Mouse (Mus musculus): ENCODE measurements around the gene Snx29. TPM values are rescaled to one million over a fixed set of nuclear protein-coding genes. Genes with fewer than 3 reads are reported as not detected.
A peak's percentile ranks its signal among the peaks of the same experiment; 100 is the strongest.

The Snx29 gene
- total RNA-seq, 1 experiment: 9.6 TPM

- Histone ChIP-seq H3K36me3 (ENCODE audit: control insufficient read depth, insufficient read depth, low read length, poor library complexity, severe bottlenecking) (no peaks in the 10 kb centered on the region), H3K4me3 (ENCODE audit: insufficient read depth in 1 of 2, low read depth in 1 of 2, low read length in 2 of 2, poor library complexity in 1 of 2, severe bottlenecking in 1 of 2) (no peak overlapping the region), H3K4me1 (ENCODE audit: control insufficient read depth in 2 of 2, insufficient read depth in 2 of 2, low read length in 2 of 2, poor library complexity in 1 of 2) (peaks cover 7 to 18% of the 10 kb centered on the region in 2 experiments), H3K9me3 (ENCODE audit: control insufficient read depth, insufficient read depth, low read depth, low read length) (no peaks in the 10 kb centered on the region), H3K27ac (ENCODE audit: insufficient read depth, low read depth, low read length, poor library complexity, severe bottlenecking) (no peak overlapping the region), H3K9ac (ENCODE audit: insufficient read depth, low read depth, low read length, poor library complexity, severe bottlenecking) (no peak overlapping the region)
- in situ Hi-C loops (cut with MboI; ENCODE audit: low sequenced_read_pairs in 2 of 2, unreplicated experiment in 2 of 2): no loop called here
- DNase-seq (ENCODE audit: low read depth, low spot score): peak; percentile 40
- TF ChIP-seq MAFK (IDR thresholded peaks at IDR 0.05; ENCODE audit: insufficient read depth, low read depth, low read length) (no peak), HCFC1 (IDR thresholded peaks at IDR 0.05; ENCODE audit: borderline replicate concordance, insufficient read depth, low read length) (no peak), ZNF384 (IDR thresholded peaks at IDR 0.05; ENCODE audit: low read depth, low read length) (no peak), CHD2 (IDR thresholded peaks at IDR 0.05; ENCODE audit: low read depth, low read length) (no peak), ZC3H11A (IDR thresholded peaks at IDR 0.05; ENCODE audit: borderline replicate concordance, low read depth, low read length) (no peak)
Observed at GRCm38 (mm10) chr16:11743013-11743412, 420.3 kb downstream of the Snx29 start.

GRCm38 (mm10) chr16:11743724-11744123, 421.0 kb downstream of the Snx29 start:
- TF ChIP-seq MAFK (IDR thresholded peaks at IDR 0.05; ENCODE audit: insufficient read depth, low read depth, low read length) (no peak), HCFC1 (IDR thresholded peaks at IDR 0.05; ENCODE audit: borderline replicate concordance, insufficient read depth, low read length) (no peak), ZNF384 (IDR thresholded peaks at IDR 0.05; ENCODE audit: low read depth, low read length) (no peak), ZC3H11A (IDR thresholded peaks at IDR 0.05; ENCODE audit: borderline replicate concordance, low read depth, low read length) (no peak), CHD2 (IDR thresholded peaks at IDR 0.05; ENCODE audit: low read depth, low read length) (no peak)
- no peak overlapping the region for H3K9ac ChIP-seq (ENCODE audit: insufficient read depth, low read depth, low read length, poor library complexity, severe bottlenecking)
- H3K36me3 ChIP-seq (ENCODE audit: control insufficient read depth, insufficient read depth, low read length, poor library complexity, severe bottlenecking): no peaks in the 10 kb centered on the region
- H3K4me3 ChIP-seq (ENCODE audit: insufficient read depth in 1 of 2, low read depth in 1 of 2, low read length in 2 of 2, poor library complexity in 1 of 2, severe bottlenecking in 1 of 2): no peak overlapping the region
- H3K4me1 ChIP-seq (ENCODE audit: control insufficient read depth in 2 of 2, insufficient read depth in 2 of 2, low read length in 2 of 2, poor library complexity in 1 of 2): peaks cover 7 to 18% of the 10 kb centered on the region in 2 experiments
- H3K27ac ChIP-seq (ENCODE audit: insufficient read depth, low read depth, low read length, poor library complexity, severe bottlenecking): no peak overlapping the region
- in situ Hi-C loops (cut with MboI; ENCODE audit: low sequenced_read_pairs in 2 of 2, unreplicated experiment in 2 of 2): no loop called here
- DNase-seq (ENCODE audit: low read depth, low spot score): no peak
- no peaks in the 10 kb centered on the region for H3K9me3 ChIP-seq (ENCODE audit: control insufficient read depth, insufficient read depth, low read depth, low read length)

- Histone ChIP-seq H3K9me3 (ENCODE audit: control insufficient read depth, insufficient read depth, low read depth, low read length) (no peaks in the 10 kb centered on the region), H3K27ac (ENCODE audit: insufficient read depth, low read depth, low read length, poor library complexity, severe bottlenecking) (no peak overlapping the region), H3K9ac (ENCODE audit: insufficient read depth, low read depth, low read length, poor library complexity, severe bottlenecking) (no peak overlapping the region), H3K4me3 (ENCODE audit: insufficient read depth in 1 of 2, low read depth in 1 of 2, low read length in 2 of 2, poor library complexity in 1 of 2, severe bottlenecking in 1 of 2) (no peak overlapping the region), H3K4me1 (ENCODE audit: control insufficient read depth in 2 of 2, insufficient read depth in 2 of 2, low read length in 2 of 2, poor library complexity in 1 of 2) (peaks cover 7 to 18% of the 10 kb centered on the region in 2 experiments), H3K36me3 (ENCODE audit: control insufficient read depth, insufficient read depth, low read length, poor library complexity, severe bottlenecking) (no peaks in the 10 kb centered on the region)
- DNase-seq (ENCODE audit: low read depth, low spot score): no peak
- TF ChIP-seq MAFK (IDR thresholded peaks at IDR 0.05; ENCODE audit: insufficient read depth, low read depth, low read length) (no peak), HCFC1 (IDR thresholded peaks at IDR 0.05; ENCODE audit: borderline replicate concordance, insufficient read depth, low read length) (no peak), ZNF384 (IDR thresholded peaks at IDR 0.05; ENCODE audit: low read depth, low read length) (no peak), CHD2 (IDR thresholded peaks at IDR 0.05; ENCODE audit: low read depth, low read length) (no peak), ZC3H11A (IDR thresholded peaks at IDR 0.05; ENCODE audit: borderline replicate concordance, low read depth, low read length) (no peak)
- in situ Hi-C loops (cut with MboI; ENCODE audit: low sequenced_read_pairs in 2 of 2, unreplicated experiment in 2 of 2): no loop called here
Observed at GRCm38 (mm10) chr16:11746036-11746435, 423.3 kb downstream of the Snx29 start.

GRCm38 (mm10) chr16:11747867-11748266, 425.2 kb downstream of the Snx29 start:
- in situ Hi-C loops (cut with MboI; ENCODE audit: low sequenced_read_pairs in 2 of 2, unreplicated experiment in 2 of 2): no loop called here
- Histone ChIP-seq H3K9me3 (ENCODE audit: control insufficient read depth, insufficient read depth, low read depth, low read length) (no peaks in the 10 kb centered on the region), H3K27ac (ENCODE audit: insufficient read depth, low read depth, low read length, poor library complexity, severe bottlenecking) (no peak overlapping the region), H3K36me3 (ENCODE audit: control insufficient read depth, insufficient read depth, low read length, poor library complexity, severe bottlenecking) (no peaks in the 10 kb centered on the region), H3K4me3 (ENCODE audit: insufficient read depth in 1 of 2, low read depth in 1 of 2, low read length in 2 of 2, poor library complexity in 1 of 2, severe bottlenecking in 1 of 2) (no peak overlapping the region), H3K9ac (ENCODE audit: insufficient read depth, low read depth, low read length, poor library complexity, severe bottlenecking) (no peak overlapping the region), H3K4me1 (ENCODE audit: control insufficient read depth in 2 of 2, insufficient read depth in 2 of 2, low read length in 2 of 2, poor library complexity in 1 of 2) (peaks cover 7 to 11% of the 10 kb centered on the region in 2 experiments; a peak in 3 of 4 replicates)
- DNase-seq (ENCODE audit: low read depth, low spot score): no peak
- TF ChIP-seq ZNF384 (IDR thresholded peaks at IDR 0.05; ENCODE audit: low read depth, low read length): no peak
- TF ChIP-seq CHD2 (IDR thresholded peaks at IDR 0.05; ENCODE audit: low read depth, low read length): no peak
- TF ChIP-seq ZC3H11A (IDR thresholded peaks at IDR 0.05; ENCODE audit: borderline replicate concordance, low read depth, low read length): no peak
- TF ChIP-seq MAFK (IDR thresholded peaks at IDR 0.05; ENCODE audit: insufficient read depth, low read depth, low read length): no peak
- no peak for TF ChIP-seq HCFC1 (IDR thresholded peaks at IDR 0.05; ENCODE audit: borderline replicate concordance, insufficient read depth, low read length)

- in situ Hi-C loops (cut with MboI; ENCODE audit: low sequenced_read_pairs in 2 of 2, unreplicated experiment in 2 of 2): no loop called here
- no peak overlapping the region for H3K27ac ChIP-seq (ENCODE audit: insufficient read depth, low read depth, low read length, poor library complexity, severe bottlenecking)
- no peak overlapping the region for H3K4me3 ChIP-seq (ENCODE audit: insufficient read depth in 1 of 2, low read depth in 1 of 2, low read length in 2 of 2, poor library complexity in 1 of 2, severe bottlenecking in 1 of 2)
- H3K36me3 ChIP-seq (ENCODE audit: control insufficient read depth, insufficient read depth, low read length, poor library complexity, severe bottlenecking): no peaks in the 10 kb centered on the region
- no peaks in the 10 kb centered on the region for H3K9me3 ChIP-seq (ENCODE audit: control insufficient read depth, insufficient read depth, low read depth, low read length)
- no peak for DNase-seq (ENCODE audit: low read depth, low spot score)
- TF ChIP-seq HCFC1 (IDR thresholded peaks at IDR 0.05; ENCODE audit: borderline replicate concordance, insufficient read depth, low read length): no peak
- H3K9ac ChIP-seq (ENCODE audit: insufficient read depth, low read depth, low read length, poor library complexity, severe bottlenecking): no peak overlapping the region
- peaks cover 0 to 3% of the 10 kb centered on the region in 2 experiments; a peak in 1 of 4 replicates for H3K4me1 ChIP-seq (ENCODE audit: control insufficient read depth in 2 of 2, insufficient read depth in 2 of 2, low read length in 2 of 2, poor library complexity in 1 of 2)
Observed at GRCm38 (mm10) chr16:11749111-11749510, 426.4 kb downstream of the Snx29 start.
